Mouse (Mus musculus) liver, embryonic 15.5 days (tissue): ENCODE data around the gene 1600015I10Rik. TPM values are rescaled to one million over a fixed set of nuclear protein-coding genes. Genes with fewer than 3 reads are reported as not detected.
"Not testable (repeated sequence)": the region's sequence is repeated elsewhere in the genome, so short reads cannot be mapped to it uniquely, and the experiment has no call there.

ENCODE experiments used
- ATAC-seq: fragments of 200-750 bp; cut with Nextera tagmentation; 2 replicates; pipeline ENCODE4 v1.8.0; 2017; ENCODE audit warnings: moderate number of reproducible peaks, mild to moderate bottlenecking, moderate library complexity; ENCODE audit not compliant: insufficient read depth
- H3K27ac ChIP-seq: fragments of 300-500 bp; sonication (generic); replicated peaks from 2 replicates; pipeline ENCODE4 v1.5.1; 2015; ENCODE audit warnings: mild to moderate bottlenecking, inconsistent platforms
- H3K27me3 ChIP-seq: fragments of 300-500 bp; sonication (generic); 2 replicates; pipeline ENCODE4 v1.6.1; 2015; ENCODE audit warnings: mild to moderate bottlenecking, inconsistent platforms
- H3K36me3 ChIP-seq: fragments of 300-500 bp; sonication (generic); replicated peaks from 2 replicates; pipeline ENCODE4 v1.6.1; 2015; ENCODE audit warnings: moderate library complexity, mild to moderate bottlenecking, inconsistent platforms
- H3K4me1 ChIP-seq: fragments of 300-500 bp; sonication (generic); replicated peaks from 2 replicates; pipeline ENCODE4 v1.6.1; 2015; ENCODE audit warnings: inconsistent platforms
- H3K4me2 ChIP-seq: fragments of 300-500 bp; sonication (generic); 2 replicates; pipeline ENCODE4 v1.6.1; 2015; ENCODE audit warnings: moderate library complexity, mild to moderate bottlenecking, inconsistent platforms
- H3K4me3 ChIP-seq: fragments of 300-500 bp; sonication (generic); replicated peaks from 2 replicates; pipeline ENCODE4 v1.5.1; 2015; ENCODE audit warnings: mild to moderate bottlenecking, inconsistent platforms
- H3K9ac ChIP-seq: fragments of 300-500 bp; sonication (generic); 2 replicates; pipeline ENCODE4 v1.6.1; 2015; ENCODE audit warnings: moderate library complexity, mild to moderate bottlenecking, inconsistent platforms
- H3K9me3 ChIP-seq: fragments of 300-500 bp; sonication (generic); replicated peaks from 2 replicates; pipeline ENCODE4 v1.6.1; 2016; ENCODE audit warnings: inconsistent platforms
- WGBS: fragments of 180-500 bp; shearing (Covaris S2); methylation state at CpG from one replicate; pipeline ENCODE4 v1.1.7; 2015; ENCODE audit warnings: mixed read lengths; ENCODE audit not compliant: insufficient replicate concordance; 5-methylcytosine and 5-hydroxymethylcytosine counted together
- polyA plus RNA-seq: library from polyadenylated mRNA; unstranded; fragments of >200 nt; fragmentation: Nextera tagmentation; extraction: Ambion mirVana; gene quantifications from 2 replicates; pipeline ENCODE4 v1.2.1, GENCODE M21; 2015

Gene 1600015I10Rik
- polyA plus RNA-seq, 1 experiment from 2014 or later, result not detected

DNA sequence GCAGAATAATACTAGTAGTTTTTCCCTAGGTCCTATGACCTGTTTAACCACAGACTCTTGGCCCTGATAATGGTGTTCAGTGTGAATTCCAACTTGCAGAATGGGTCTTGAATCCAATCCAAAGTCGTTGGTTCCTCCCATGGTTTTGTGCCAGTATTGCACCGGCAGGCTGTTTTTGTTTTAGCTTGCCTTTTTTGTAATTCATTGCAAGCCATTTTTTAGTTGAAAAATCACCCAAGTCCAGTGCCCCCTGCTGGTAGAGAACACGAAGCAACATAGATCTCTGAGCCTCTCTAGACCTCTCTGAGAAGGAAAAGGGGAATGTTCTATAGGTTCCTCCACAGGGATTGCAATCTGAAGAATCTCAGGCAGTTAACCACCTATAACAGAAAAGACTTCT, 17.7 kb upstream of the 1600015I10Rik start:
- Histone ChIP-seq H3K4me1 (no peaks in the 10 kb centered on the region), H3K4me2 (no peak overlapping the region), H3K27me3 (no peaks in the 10 kb centered on the region), H3K9me3 (no peaks in the 10 kb centered on the region), H3K27ac (no peak overlapping the region), H3K4me3 (no peak overlapping the region), H3K9ac (no peak overlapping the region), H3K36me3 (no peaks in the 10 kb centered on the region)
- WGBS, result 15% methylated on average over 3 of the region's 3 CpGs
- ATAC-seq, result no peak

DNA sequence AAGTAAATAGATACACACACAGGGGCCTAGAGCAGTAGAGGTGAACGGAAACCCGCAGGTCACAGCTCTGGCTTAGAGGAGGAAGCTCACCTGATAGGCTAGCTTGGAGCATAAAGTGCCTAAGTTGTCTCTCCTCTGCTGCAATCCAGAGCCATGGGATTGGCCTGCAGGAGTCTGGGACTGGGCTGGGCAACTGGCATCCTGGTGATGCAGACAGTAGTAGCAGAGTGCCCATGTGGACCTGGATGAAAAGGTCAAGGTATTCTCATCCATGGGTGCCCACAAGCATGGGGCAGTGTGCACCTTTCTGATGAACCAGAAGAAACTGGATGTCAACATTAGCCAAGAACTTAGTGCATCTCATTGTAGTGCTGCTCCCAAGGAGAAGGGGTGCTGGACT, 16.1 kb upstream of the 1600015I10Rik start:
- Histone ChIP-seq H3K27ac (no peak overlapping the region), H3K4me2 (no peak overlapping the region), H3K4me3 (no peak overlapping the region), H3K36me3 (no peaks in the 10 kb centered on the region), H3K9me3 (no peaks in the 10 kb centered on the region), H3K4me1 (no peaks in the 10 kb centered on the region), H3K27me3 (no peaks in the 10 kb centered on the region), H3K9ac (no peak overlapping the region)
- WGBS, result 64% methylated on average over 2 of the region's 2 CpGs
- no peak for ATAC-seq

DNA sequence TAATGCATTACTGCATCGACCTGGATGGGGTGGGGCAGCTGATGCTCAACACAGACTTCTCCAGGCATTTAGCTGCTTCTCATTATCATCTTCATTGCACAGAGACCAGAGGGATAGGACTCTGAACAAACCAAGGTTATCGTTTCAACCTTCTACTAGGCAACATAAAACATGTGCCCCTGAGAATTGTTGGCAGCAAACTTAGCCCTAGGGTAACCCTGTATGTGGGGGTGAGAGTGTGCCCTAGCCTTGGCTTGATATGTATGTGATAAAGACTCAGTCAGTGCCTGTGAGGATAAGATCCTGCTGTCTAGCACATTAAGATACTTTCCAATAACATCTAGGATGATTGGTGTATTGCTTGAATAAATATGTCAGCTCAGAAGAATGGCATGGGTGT, 19.9 kb downstream of the 1600015I10Rik start:
- Histone ChIP-seq H3K27ac (no peak overlapping the region), H3K4me2 (no peak overlapping the region), H3K9me3 (no peaks in the 10 kb centered on the region), H3K4me3 (no peak overlapping the region), H3K4me1 (no peaks in the 10 kb centered on the region), H3K36me3 (no peaks in the 10 kb centered on the region), H3K27me3 (no peaks in the 10 kb centered on the region), H3K9ac (no peak overlapping the region)
- WGBS, result 51% methylated on average over 2 of the region's 2 CpGs
- no peak for ATAC-seq

DNA sequence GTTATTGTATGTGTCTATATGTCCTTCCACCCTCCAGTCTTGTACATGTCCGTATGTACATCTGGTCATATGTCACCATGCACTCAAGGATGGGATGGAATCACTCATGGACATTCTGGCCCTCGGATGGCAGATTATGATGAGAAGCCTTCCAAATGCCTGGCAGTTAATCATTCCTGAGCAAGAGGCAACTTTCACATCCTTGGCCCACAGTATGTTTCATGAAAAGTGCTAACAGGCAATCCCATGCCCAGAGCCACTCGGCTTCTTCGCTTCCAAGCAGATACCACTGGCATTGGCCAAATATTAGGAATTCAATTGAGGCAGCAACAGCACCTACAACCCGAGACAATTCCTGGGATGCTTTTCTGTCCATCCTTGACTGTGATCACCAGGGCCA, 21.0 kb downstream of the 1600015I10Rik start:
- H3K27me3 ChIP-seq, result no peaks in the 10 kb centered on the region
- 61% methylated on average over 5 of the region's 5 CpGs for WGBS
- no peak overlapping the region for H3K4me2 ChIP-seq
- H3K9ac ChIP-seq, result no peak overlapping the region
- no peaks in the 10 kb centered on the region for H3K36me3 ChIP-seq
- no peak overlapping the region for H3K4me3 ChIP-seq
- H3K27ac ChIP-seq, result no peak overlapping the region
- no peaks in the 10 kb centered on the region for H3K9me3 ChIP-seq
- no peak for ATAC-seq
- no peaks in the 10 kb centered on the region for H3K4me1 ChIP-seq

DNA sequence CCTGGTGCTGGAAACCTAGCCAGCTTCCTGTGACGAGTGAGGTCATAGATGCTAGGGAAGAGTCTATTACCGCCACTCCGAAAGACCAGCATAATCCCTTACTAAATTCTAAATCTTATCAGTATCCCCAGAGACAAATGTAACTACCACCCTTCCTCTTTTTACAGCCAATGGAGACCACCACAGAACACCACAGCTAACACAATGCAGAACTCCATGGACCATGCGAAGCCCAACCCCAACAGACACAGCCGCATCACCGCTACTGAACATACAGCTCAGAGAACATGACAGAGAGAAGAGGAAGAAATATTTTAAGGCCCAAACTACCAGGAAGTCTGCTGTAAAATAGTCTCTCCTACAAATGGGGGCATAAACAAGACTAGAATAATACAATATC, 21.9 kb downstream of the 1600015I10Rik start:
- no peaks in the 10 kb centered on the region for H3K4me1 ChIP-seq
- no peaks in the 10 kb centered on the region for H3K9me3 ChIP-seq
- H3K27ac ChIP-seq, result no peak overlapping the region
- no peak for ATAC-seq
- H3K36me3 ChIP-seq, result no peaks in the 10 kb centered on the region
- no peak overlapping the region for H3K4me2 ChIP-seq
- H3K4me3 ChIP-seq, result no peak overlapping the region
- no peak overlapping the region for H3K9ac ChIP-seq
- 30% methylated on average over 6 of the region's 6 CpGs for WGBS
- H3K27me3 ChIP-seq, result no peaks in the 10 kb centered on the region

DNA sequence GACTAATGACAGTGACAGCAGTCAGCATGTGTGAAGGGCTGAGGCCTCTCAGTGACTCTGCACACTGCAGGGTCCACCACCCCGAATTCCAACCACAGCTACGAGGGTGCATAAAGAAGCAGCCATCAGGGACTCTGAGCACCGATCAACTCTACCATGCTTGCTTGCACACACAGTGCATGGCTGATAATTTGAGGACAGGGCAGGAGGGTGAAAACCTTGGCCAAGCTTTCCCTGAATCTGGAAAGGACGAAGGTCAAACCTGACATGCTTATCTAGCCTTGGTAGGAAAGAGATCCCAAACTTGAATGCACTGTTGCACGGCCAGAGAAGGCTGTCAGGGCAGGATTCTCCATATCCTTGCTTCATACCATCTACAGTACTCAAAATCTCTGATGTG, 23.5 kb downstream of the 1600015I10Rik start:
- Histone ChIP-seq H3K9ac (no peak overlapping the region), H3K27ac (no peak overlapping the region), H3K36me3 (no peaks in the 10 kb centered on the region), H3K27me3 (no peaks in the 10 kb centered on the region), H3K9me3 (no peaks in the 10 kb centered on the region), H3K4me3 (no peak overlapping the region), H3K4me1 (no peaks in the 10 kb centered on the region), H3K4me2 (no peak overlapping the region)
- 53% methylated on average over 5 of the region's 5 CpGs for WGBS
- ATAC-seq, result no peak

DNA sequence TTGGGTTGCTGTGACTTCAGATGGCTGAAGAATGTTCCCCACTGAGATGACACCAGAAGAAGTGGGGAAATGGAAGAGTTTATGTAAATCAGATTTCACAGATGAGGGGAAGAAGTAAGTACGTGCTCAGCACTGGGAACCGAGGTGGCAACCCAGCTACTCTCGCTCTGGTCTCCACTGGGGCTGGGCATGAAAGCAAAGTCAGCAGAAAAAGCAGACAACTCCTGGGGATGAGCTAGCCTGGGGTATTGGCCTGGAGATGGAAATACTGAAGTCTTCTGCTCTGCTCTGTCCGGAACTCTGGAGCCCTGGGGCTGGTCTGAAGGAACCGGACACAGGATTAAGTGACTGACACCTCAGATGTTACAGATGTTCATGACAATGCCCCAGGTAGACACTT, 24.5 kb downstream of the 1600015I10Rik start:
- WGBS, result 69% methylated on average over 5 of the region's 5 CpGs
- no peaks in the 10 kb centered on the region for H3K4me1 ChIP-seq

DNA sequence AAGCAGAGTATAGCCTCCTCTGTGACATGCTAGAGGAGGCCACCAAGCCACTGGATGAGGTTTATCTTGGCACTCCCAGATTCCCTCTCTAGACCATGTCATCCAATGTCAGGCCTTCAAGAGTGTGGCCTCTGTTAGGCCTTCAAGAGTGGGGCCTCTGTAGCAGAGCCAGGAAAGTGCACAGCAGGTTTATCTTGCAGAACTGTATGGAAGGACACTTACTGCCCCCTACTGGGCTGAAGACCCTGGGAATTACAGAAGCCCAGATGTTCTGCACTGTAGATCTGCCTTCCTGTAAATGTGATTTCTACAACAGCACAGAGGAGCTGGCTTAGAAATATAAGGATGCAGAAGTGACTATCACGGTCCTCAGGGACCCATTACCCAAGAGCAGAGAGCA, 25.3 kb downstream of the 1600015I10Rik start:
- no peaks in the 10 kb centered on the region for H3K4me1 ChIP-seq
- no peak for ATAC-seq
- H3K27me3 ChIP-seq, result no peaks in the 10 kb centered on the region
- H3K36me3 ChIP-seq, result no peaks in the 10 kb centered on the region
- no peak overlapping the region for H3K9ac ChIP-seq
- H3K9me3 ChIP-seq, result no peaks in the 10 kb centered on the region
- no peak overlapping the region for H3K4me2 ChIP-seq
- H3K4me3 ChIP-seq, result no peak overlapping the region
- no peak overlapping the region for H3K27ac ChIP-seq
- 6% methylated on average over 1 of the region's 1 CpGs for WGBS

More for the DNA sequence above, 24.5 kb downstream of the 1600015I10Rik start:
- Histone ChIP-seq H3K27me3 (no peaks in the 10 kb centered on the region), H3K9ac (no peak overlapping the region), H3K9me3 (no peaks in the 10 kb centered on the region), H3K4me3 (no peak overlapping the region), H3K36me3 (no peaks in the 10 kb centered on the region), H3K27ac (no peak overlapping the region), H3K4me2 (no peak overlapping the region)
- ATAC-seq, result no peak

DNA sequence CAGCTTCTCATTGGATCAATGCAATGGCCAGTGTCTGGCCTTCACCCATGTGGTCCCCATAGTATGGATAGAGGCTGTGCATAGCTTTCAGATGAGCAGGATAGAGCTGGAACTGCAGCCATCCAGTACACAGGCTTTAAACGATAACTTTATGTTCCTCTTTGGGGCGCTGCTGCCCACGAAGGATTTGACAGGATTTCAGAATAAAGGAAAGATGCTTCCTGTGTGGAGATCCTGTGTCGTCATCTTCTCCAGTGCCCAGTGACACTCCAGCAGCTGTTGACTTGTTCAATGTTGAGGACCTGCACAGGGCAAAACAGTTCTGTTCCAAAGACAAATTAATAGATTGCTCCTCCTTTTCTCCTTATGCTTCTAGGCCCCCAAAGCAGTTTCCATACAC, 27.1 kb downstream of the 1600015I10Rik start:
- Histone ChIP-seq H3K9me3 (no peaks in the 10 kb centered on the region), H3K4me1 (no peaks in the 10 kb centered on the region), H3K9ac (no peak overlapping the region), H3K4me3 (no peak overlapping the region), H3K36me3 (no peaks in the 10 kb centered on the region), H3K4me2 (no peak overlapping the region), H3K27me3 (no peaks in the 10 kb centered on the region), H3K27ac (no peak overlapping the region)
- WGBS, result 30% methylated on average over 4 of the region's 4 CpGs
- ATAC-seq, result no peak

DNA sequence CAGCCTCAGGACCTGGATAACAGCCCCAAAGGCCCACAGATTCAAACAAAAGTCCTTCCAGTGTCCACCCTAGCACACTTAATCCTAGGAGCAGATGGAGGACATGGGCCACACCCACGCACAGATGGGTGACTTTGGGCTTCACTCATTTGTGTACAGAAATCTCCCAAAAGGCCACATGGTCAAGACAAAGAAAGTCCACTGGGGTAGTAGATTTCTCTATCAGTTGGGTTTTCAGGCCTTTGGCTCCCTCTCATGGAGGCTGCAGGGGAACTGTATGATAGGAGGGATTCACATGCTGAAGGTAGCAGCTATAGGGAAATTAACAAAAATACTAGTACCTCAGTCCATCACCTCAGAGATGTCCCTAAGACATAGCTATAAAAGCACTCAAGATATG, 28.4 kb downstream of the 1600015I10Rik start:
- H3K27ac ChIP-seq, result no peak overlapping the region

DNA sequence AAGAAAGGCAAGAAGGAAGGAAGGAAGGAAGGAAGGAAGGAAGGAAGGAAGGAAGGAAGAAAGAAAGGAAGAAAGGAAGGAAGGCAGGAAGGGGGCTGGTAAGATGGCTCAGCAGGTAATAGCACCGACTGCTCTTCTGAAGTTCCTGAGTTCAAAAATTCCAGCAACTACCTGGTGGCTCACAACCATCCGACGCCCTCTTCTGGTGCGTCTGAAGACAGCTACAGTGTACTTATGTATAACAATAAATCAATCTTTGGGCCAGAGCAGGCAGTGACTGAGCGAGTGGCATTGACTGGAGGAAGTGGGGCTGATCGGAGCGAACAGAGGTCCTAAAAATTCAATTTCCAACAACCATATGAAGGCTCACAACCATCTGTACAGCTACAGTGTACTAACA, 29.5 kb downstream of the 1600015I10Rik start:
- not testable (repeated sequence) for H3K4me2 ChIP-seq, H3K4me3 ChIP-seq, H3K9ac ChIP-seq, H3K36me3 ChIP-seq, H3K9me3 ChIP-seq, H3K4me1 ChIP-seq, H3K27me3 ChIP-seq, H3K27ac ChIP-seq, ATAC-seq
- WGBS, result 35% methylated on average over 7 of the region's 7 CpGs

More for the DNA sequence above, 28.4 kb downstream of the 1600015I10Rik start:
- H3K27me3 ChIP-seq, result no peaks in the 10 kb centered on the region
- no peaks in the 10 kb centered on the region for H3K4me1 ChIP-seq
- H3K4me3 ChIP-seq, result no peak overlapping the region
- no peaks in the 10 kb centered on the region for H3K9me3 ChIP-seq
- no peaks in the 10 kb centered on the region for H3K36me3 ChIP-seq
- ATAC-seq, result no peak
- no peak overlapping the region for H3K4me2 ChIP-seq
- 43% methylated on average over 1 of the region's 1 CpGs for WGBS
- no peak overlapping the region for H3K9ac ChIP-seq

DNA sequence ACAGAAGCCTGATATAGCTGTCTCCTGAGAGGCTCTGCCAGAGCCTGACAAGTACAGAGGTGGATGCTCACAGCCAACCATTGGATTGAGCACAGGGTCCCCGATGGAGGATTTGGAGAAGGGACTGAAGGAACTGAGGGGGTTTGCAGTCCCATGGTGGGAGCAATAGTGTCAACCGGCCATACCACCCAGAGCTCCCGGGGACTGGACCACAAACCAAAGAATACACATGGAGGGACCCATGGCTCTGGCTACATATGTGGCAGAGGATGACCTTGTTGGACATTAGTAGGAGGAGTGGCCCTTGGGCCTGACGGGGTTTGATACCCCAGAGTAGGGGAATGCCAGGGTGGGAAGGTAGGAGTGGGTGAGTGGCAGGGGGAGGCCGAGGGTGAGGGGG, 37.0 kb downstream of the 1600015I10Rik start:
- H3K4me1 ChIP-seq, H3K27me3 ChIP-seq, H3K36me3 ChIP-seq, H3K9me3 ChIP-seq, ATAC-seq, H3K9ac ChIP-seq, H3K4me3 ChIP-seq, H3K27ac ChIP-seq, H3K4me2 ChIP-seq: not testable (repeated sequence)
- WGBS, result 58% methylated on average over 5 of the region's 5 CpGs
